Mouse (Mus musculus): ENCODE results near the gene Kcnj8. TPM values are rescaled to one million over a fixed set of nuclear protein-coding genes. Genes with fewer than 3 reads are reported as not detected.

The Kcnj8 gene
- total RNA-seq (2014; fragmentation: Nextera tagmentation) (not detected in 2 replicates), total RNA-seq (2017) (0.16 TPM in 1 of 2 replicates, not detected in the other), polyA plus RNA-seq (2012) (not detected in 2 replicates)

DNA sequence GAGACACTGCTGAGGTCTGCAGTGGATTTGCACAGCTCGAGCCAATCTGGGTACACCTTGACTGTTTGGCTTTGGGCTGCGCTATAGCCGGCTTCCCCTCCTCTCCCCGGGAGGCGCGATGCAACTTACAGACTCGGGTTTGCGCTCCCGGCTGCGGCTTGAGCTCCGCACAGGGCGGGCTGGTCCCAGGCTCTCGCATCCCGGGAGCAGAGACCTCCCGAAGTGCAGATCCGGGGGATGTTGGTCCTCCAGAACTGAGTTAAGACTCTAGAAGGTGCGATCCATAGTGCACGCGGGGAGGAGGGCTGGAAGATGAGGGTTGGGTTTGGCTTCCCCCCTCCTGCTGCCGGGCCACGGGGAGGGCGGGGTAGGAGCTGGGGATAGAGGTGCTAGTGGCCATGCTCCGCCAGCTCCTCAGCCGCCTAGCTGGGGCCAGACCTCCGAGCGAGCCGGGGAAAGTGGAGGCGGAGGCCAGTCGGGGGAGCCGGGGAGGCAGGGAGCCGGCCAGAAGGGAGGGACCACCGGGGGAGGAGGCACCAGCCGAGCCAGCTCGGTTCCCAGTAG is at the start of gene Kcnj8:
Kcnj8 (minus strand) TSS at position 560 of the 564 bp plus-strand sequence.
- ATAC-seq (ENCODE audit: extremely low read depth, insufficient number of reproducible peaks, low FRiP score, poor library complexity, severe bottlenecking), result no peak
- DNase-seq (ENCODE audit: low spot score), result no peak
- no peak for TF ChIP-seq GATA1 (IDR thresholded peaks at IDR 0.05; ENCODE audit: borderline replicate concordance, low read length)
- no peak for TF ChIP-seq POLR2AphosphoS5 (IDR thresholded peaks at IDR 0.05; ENCODE audit: insufficient replicate concordance, low read depth, low read length)
- no peak for TF ChIP-seq TAL1 (conservative IDR thresholded peaks at IDR 0.05; ENCODE audit: low read depth, low read length)
- no peaks in the 10 kb centered on the region for H3K36me3 ChIP-seq (replicated peaks)
- no peak within 1 kb of the TSS for H3K4me3 ChIP-seq (ENCODE audit: low read depth, low read length)
- peaks cover 9% of the 10 kb centered on the region; the same call in 1 of the 2 replicates for H3K27me3 ChIP-seq (ENCODE audit: insufficient read depth, low read length)
- no peaks in the 10 kb centered on the region for H3K9me3 ChIP-seq (replicated peaks)
- H3K4me1 ChIP-seq (ENCODE audit: insufficient read depth, low read depth, low read length), result no peaks in the 10 kb centered on the region

DNA sequence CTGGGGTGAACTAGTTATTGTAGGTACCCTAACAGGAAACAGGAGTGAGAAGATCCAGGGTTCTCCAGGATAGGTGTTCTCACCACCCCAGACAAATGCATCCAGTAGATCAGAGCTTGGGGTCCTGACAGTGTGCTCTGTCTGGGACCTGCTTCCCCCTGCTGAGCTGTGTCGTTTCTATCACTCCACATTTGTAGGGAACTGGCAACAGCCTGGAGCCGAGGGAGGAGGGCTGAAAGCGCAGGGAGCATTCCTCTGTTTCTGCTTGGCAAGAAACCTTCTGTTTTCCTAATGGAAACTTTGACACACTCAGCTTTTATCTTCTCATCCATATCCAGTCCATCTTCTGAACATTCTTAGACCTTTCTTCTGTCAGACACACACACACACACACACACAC is 45.2 kb upstream of the Kcnj8 start:
- Histone ChIP-seq H3K27me3 (ENCODE audit: insufficient read depth, low read length) (no peaks in the 10 kb centered on the region), H3K9me3 (replicated peaks) (no peaks in the 10 kb centered on the region), H3K36me3 (replicated peaks) (no peaks in the 10 kb centered on the region), H3K4me1 (ENCODE audit: insufficient read depth, low read depth, low read length) (no peaks in the 10 kb centered on the region), H3K4me3 (ENCODE audit: low read depth, low read length) (no peak overlapping the region)
- DNase-seq (ENCODE audit: low spot score) (no peak), ATAC-seq (ENCODE audit: extremely low read depth, insufficient number of reproducible peaks, low FRiP score, poor library complexity, severe bottlenecking) (no peak)
- no peak for TF ChIP-seq POLR2AphosphoS5 (IDR thresholded peaks at IDR 0.05; ENCODE audit: insufficient replicate concordance, low read depth, low read length)
- TF ChIP-seq TAL1 (conservative IDR thresholded peaks at IDR 0.05; ENCODE audit: low read depth, low read length), result no peak
- TF ChIP-seq GATA1 (IDR thresholded peaks at IDR 0.05; ENCODE audit: borderline replicate concordance, low read length), result no peak
- TF ChIP-seq GATA2 (IDR thresholded peaks at IDR 0.05; ENCODE audit: borderline replicate concordance, low read depth, low read length), result no peak
- no peak for TF ChIP-seq CTCF (IDR thresholded peaks at IDR 0.05; ENCODE audit: low read depth, low read length)

DNA sequence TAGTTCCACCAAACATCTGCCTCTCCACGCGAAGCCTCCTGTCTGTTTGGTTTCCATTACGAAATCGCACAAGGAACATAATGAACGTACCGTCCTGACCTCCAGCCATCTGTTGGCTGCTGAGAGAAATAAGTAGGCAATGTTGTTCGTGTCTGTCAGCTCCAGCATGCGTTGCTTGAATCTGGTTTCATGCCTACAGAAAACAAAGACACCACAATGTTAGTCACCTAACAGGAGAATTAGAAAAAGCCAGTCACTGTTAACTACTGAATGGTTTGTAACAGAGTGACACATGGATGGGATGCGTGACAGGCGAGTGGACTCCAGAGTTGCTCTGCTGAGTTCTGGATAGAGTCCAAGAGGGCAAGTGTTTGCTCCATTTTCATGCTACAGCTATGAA is 42.9 kb upstream of the Kcnj8 start:
- Histone ChIP-seq H3K4me3 (ENCODE audit: low read depth, low read length) (no peak overlapping the region), H3K36me3 (replicated peaks) (no peaks in the 10 kb centered on the region), H3K27me3 (ENCODE audit: insufficient read depth, low read length) (no peaks in the 10 kb centered on the region), H3K4me1 (ENCODE audit: insufficient read depth, low read depth, low read length) (no peaks in the 10 kb centered on the region), H3K9me3 (replicated peaks) (no peaks in the 10 kb centered on the region)
- TF ChIP-seq TAL1 (conservative IDR thresholded peaks at IDR 0.05; ENCODE audit: low read depth, low read length), result no peak
- TF ChIP-seq GATA1 (IDR thresholded peaks at IDR 0.05; ENCODE audit: borderline replicate concordance, low read length), result no peak
- TF ChIP-seq POLR2AphosphoS5 (IDR thresholded peaks at IDR 0.05; ENCODE audit: insufficient replicate concordance, low read depth, low read length), result no peak
- no peak for TF ChIP-seq CTCF (IDR thresholded peaks at IDR 0.05; ENCODE audit: low read depth, low read length)
- no peak for TF ChIP-seq GATA2 (IDR thresholded peaks at IDR 0.05; ENCODE audit: borderline replicate concordance, low read depth, low read length)
- DNase-seq (ENCODE audit: low spot score) (no peak), ATAC-seq (ENCODE audit: extremely low read depth, insufficient number of reproducible peaks, low FRiP score, poor library complexity, severe bottlenecking) (no peak)

DNA sequence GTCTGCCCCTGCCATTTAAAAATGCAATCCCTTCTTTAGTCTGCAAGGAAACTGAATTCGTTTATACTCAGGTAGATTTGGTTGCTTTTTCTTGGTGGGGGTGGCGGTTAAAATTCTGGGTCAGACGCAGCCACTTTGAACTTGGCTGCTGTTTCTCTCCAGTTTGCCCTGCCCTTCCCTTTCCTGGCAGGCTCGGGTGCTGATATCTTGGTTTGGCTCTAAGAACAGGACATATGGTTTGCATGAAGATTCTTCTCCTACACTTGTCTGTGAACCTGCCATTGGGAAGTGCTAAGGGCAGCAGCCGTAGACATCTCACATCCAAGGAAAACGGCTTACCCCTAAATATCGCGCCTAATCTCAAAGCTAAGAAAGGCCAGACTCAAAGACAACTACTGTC is 41.0 kb upstream of the Kcnj8 start:
- no peaks in the 10 kb centered on the region for H3K36me3 ChIP-seq (replicated peaks)
- H3K4me3 ChIP-seq (ENCODE audit: low read depth, low read length), result no peak overlapping the region
- no peaks in the 10 kb centered on the region for H3K4me1 ChIP-seq (ENCODE audit: insufficient read depth, low read depth, low read length)
- TF ChIP-seq GATA2 (IDR thresholded peaks at IDR 0.05; ENCODE audit: borderline replicate concordance, low read depth, low read length) (no peak), GATA1 (IDR thresholded peaks at IDR 0.05; ENCODE audit: borderline replicate concordance, low read length) (no peak), POLR2AphosphoS5 (IDR thresholded peaks at IDR 0.05; ENCODE audit: insufficient replicate concordance, low read depth, low read length) (no peak), TAL1 (conservative IDR thresholded peaks at IDR 0.05; ENCODE audit: low read depth, low read length) (no peak), CTCF (IDR thresholded peaks at IDR 0.05; ENCODE audit: low read depth, low read length) (no peak)
- ATAC-seq (ENCODE audit: extremely low read depth, insufficient number of reproducible peaks, low FRiP score, poor library complexity, severe bottlenecking) (no peak), DNase-seq (ENCODE audit: low spot score) (no peak)
- no peaks in the 10 kb centered on the region for H3K9me3 ChIP-seq (replicated peaks)
- H3K27me3 ChIP-seq (ENCODE audit: insufficient read depth, low read length), result no peaks in the 10 kb centered on the region

DNA sequence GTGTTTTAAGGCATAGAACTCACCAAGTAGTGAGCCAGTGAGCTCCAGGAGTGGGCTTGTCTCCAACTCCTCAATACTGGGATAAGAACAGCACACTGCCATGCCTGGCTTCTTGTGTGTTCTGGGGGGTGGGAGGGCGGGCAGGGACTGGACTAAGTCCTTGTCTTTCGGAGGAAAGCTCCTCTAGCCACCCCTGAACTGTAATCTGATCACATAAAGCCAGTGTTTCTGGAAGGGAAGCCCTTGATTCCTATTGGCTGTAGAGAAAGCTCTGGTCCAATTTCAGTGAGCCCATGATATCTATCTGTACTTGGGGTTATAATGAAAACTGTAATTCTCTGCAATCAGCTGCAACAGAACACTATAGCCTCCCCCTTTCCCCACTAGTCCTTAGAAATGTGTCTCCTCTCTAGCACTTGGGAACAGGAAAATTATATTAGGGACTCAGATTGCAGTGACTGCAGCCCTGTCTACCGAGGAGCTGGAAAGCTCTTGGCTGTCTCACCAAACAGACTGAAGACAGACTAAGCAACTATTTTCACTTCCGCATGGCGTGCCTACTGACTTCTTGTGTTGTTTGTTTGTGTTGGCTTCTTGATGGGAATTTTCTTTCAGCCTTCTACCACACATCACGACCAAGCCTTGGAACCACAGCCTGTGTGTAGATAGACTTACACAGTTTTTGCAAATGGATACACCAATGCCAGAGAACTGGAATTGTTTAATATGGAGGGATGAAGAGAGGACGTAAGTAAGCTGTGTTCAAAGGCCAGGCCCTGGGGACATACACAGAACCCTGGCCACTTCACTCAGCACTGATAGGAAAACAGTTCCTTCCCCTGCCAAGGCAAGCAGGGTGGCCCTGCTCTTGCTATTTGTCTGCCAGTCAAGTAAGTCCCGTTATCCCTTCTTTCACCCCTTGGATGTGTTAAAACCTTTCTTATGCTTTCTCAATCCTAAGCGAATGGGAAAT is 38.3 kb upstream of the Kcnj8 start:
- DNase-seq (ENCODE audit: low spot score) (no peak), ATAC-seq (ENCODE audit: extremely low read depth, insufficient number of reproducible peaks, low FRiP score, poor library complexity, severe bottlenecking) (no peak)
- H3K9me3 ChIP-seq (replicated peaks), result no peaks in the 10 kb centered on the region
- no peaks in the 10 kb centered on the region for H3K4me1 ChIP-seq (ENCODE audit: insufficient read depth, low read depth, low read length)
- no peaks in the 10 kb centered on the region for H3K27me3 ChIP-seq (ENCODE audit: insufficient read depth, low read length)
- H3K4me3 ChIP-seq (ENCODE audit: low read depth, low read length), result no peak overlapping the region
- H3K36me3 ChIP-seq (replicated peaks), result no peaks in the 10 kb centered on the region
- TF ChIP-seq TAL1 (conservative IDR thresholded peaks at IDR 0.05; ENCODE audit: low read depth, low read length) (no peak), GATA1 (IDR thresholded peaks at IDR 0.05; ENCODE audit: borderline replicate concordance, low read length) (no peak), POLR2AphosphoS5 (IDR thresholded peaks at IDR 0.05; ENCODE audit: insufficient replicate concordance, low read depth, low read length) (no peak), GATA2 (IDR thresholded peaks at IDR 0.05; ENCODE audit: borderline replicate concordance, low read depth, low read length) (no peak), CTCF (IDR thresholded peaks at IDR 0.05; ENCODE audit: low read depth, low read length) (no peak)

DNA sequence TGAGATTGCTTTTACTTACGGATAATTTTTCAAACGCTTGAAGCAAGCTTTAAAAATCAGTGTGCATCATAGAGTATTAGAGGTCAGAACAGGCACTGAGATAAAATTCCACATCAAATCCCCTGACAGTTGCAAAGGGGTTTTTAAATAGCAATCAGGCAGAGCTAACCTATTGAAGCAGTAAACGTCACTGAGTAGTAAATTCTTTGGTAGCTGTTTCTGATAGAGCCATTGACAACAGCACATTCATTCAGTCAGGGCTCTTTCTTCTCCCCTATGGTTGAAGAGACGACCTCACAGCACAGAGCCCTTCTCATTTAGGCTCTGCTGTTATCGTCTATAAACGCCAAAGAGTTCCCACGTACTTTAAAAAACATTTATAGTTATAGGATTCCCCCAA is 35.7 kb upstream of the Kcnj8 start:
- TF ChIP-seq GATA1 (IDR thresholded peaks at IDR 0.05; ENCODE audit: borderline replicate concordance, low read length), result no peak
- TF ChIP-seq GATA2 (IDR thresholded peaks at IDR 0.05; ENCODE audit: borderline replicate concordance, low read depth, low read length), result no peak
- no peak for TF ChIP-seq TAL1 (conservative IDR thresholded peaks at IDR 0.05; ENCODE audit: low read depth, low read length)
- TF ChIP-seq CTCF (IDR thresholded peaks at IDR 0.05; ENCODE audit: low read depth, low read length), result no peak
- no peak for TF ChIP-seq POLR2AphosphoS5 (IDR thresholded peaks at IDR 0.05; ENCODE audit: insufficient replicate concordance, low read depth, low read length)
- H3K4me1 ChIP-seq (ENCODE audit: insufficient read depth, low read depth, low read length), result no peaks in the 10 kb centered on the region
- no peaks in the 10 kb centered on the region for H3K27me3 ChIP-seq (ENCODE audit: insufficient read depth, low read length)
- no peak overlapping the region for H3K4me3 ChIP-seq (ENCODE audit: low read depth, low read length)
- DNase-seq (ENCODE audit: low spot score) (no peak), ATAC-seq (ENCODE audit: extremely low read depth, insufficient number of reproducible peaks, low FRiP score, poor library complexity, severe bottlenecking) (no peak)
- no peaks in the 10 kb centered on the region for H3K36me3 ChIP-seq (replicated peaks)
- no peaks in the 10 kb centered on the region for H3K9me3 ChIP-seq (replicated peaks)
